Mouse (Mus musculus) subcutaneous adipose tissue, adult 2 months (tissue): Measurements from ENCODE around the gene Zglp1. TPM values are rescaled to one million over a fixed set of nuclear protein-coding genes. Genes with fewer than 3 reads are reported as not detected.

Experiments
- polyA plus RNA-seq: library from polyadenylated mRNA; depleted of rRNA; stranded (reverse); fragments of >200 nt; gene quantifications from 2 replicates; pipeline ENCODE4 v1.2.3, GENCODE M21; 2012; ENCODE audit warnings: low replicate concordance; rRNA removed

Gene Zglp1
- 0.39 TPM in 1 of 2 replicates, not detected in the other for polyA plus RNA-seq

GRCm38 (mm10) chr9:21067006-21067684 lies at the start of gene Zglp1:
Zglp1 (minus strand) TSS chr9:21067093.

GRCm38 (mm10) chr9:21091707-21092320 lies 24.9 kb upstream of the Zglp1 start, which contains the start of the genes Gm38431 and Raver1:
Gm38431 (minus strand) TSS chr9:21091997.
Raver1 (minus strand) TSS chr9:21092008.

DNA sequence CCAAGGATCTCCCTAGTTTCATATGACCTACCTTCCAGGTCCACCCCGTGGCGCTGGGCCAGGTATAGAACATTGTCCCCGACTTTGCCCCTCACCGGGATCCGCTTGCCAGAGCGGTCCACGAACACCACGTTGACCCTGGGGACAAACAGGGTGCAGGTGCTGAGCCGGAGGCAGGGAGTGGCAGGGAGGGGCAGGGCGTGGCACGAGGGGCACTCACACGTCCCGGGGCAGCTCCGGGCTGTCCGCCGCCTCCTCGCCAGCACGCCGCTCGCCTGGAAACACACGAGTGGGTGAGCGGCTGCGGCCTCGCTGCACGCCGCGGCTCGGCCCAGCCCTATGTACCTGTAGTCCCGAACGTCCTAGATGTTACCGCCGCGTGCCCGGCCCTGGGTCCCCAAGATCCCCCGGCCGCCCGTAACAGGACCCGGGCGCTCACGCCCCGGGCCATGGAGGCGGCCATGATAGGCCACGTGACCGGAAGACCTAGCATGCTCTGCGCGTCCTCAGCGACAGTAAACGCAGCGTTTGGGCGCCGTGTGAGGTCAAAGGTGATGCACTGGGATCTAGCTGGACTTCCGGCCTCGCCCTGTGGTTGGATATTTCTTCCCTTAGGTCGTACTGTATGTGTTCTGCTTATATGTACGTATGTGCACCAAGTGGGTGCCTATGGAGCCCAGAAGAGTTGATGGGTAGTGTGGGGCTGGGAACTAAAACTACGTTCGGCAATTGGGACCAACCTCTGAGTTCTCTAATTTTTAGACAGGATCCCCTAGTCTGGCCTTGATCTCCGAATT lies 6.3 kb upstream of the Zglp1 start, which contains the start of the genes Gm49373 and Fdx1l:
Gene Gm49373 (minus strand): TSS at position 53 of the 797 bp plus-strand sequence.
Gene Fdx1l (minus strand): TSS at position 571 of the 797 bp plus-strand sequence.

DNA sequence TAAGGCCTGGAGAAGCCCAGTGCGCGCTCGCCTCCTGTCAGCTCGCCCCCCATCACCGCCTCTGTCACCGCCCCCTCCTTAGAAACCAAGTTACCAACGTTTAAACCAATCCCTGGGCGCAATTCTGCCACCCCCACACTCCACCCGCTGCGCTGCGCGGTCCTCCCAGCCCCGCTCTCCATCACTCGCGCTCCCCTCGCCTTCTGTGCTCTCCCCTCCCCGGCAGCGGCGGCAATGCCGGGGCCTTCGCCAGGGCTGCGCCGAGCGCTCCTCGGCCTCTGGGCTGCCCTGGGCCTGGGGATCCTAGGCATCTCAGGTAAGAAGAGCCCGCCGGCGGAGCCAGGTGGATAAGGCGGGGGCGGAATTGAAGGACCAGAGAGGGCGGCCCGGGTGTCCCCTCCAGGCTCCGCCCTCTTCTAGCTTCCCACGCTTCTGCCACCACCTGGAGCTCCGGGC lies 35.0 kb downstream of the Zglp1 start, which contains the start of gene Icam5:
Gene Icam5 (plus strand): TSS at position 178 of the 456 bp plus-strand sequence.

DNA sequence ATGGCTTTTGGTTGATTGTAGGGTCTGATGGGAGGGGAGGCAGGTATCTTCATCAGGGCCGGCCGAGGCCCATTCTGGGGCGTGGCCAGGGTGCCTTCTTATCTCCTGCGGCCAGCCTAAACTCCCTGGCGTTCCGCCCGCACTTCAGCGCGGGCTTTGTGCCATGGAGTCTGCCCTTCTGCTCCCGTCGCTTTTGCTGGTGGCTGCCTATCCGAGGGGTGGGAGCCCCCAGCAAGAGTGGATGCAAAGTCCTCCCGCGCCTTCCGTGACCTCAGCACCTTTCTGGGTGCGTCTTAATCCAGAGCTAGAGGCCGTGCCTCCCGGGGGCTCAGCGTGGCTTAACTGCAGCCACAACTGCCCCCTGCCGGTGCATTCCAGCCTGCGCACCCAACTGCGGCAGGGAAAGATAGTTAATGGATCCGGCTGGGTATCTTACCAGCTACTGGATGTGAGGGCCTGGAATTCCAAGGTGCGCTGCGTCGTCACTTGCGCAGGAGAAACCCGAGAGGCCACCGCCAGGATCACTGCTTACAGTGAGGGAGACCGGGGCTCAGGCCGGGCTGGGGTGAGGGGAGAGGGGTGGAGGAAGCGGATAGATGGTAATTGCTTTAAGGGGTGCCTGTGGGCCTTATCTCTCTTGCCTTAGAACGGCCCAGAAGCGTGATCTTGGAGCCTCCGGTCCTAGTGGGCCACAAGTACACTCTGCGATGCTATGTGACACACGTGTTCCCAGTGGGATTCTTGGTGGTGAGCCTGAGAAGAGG lies 37.4 kb downstream of the Zglp1 start, which contains the start of gene Icam4:
Gene Icam4 (plus strand): TSS at position 83 of the 764 bp plus-strand sequence.

DNA sequence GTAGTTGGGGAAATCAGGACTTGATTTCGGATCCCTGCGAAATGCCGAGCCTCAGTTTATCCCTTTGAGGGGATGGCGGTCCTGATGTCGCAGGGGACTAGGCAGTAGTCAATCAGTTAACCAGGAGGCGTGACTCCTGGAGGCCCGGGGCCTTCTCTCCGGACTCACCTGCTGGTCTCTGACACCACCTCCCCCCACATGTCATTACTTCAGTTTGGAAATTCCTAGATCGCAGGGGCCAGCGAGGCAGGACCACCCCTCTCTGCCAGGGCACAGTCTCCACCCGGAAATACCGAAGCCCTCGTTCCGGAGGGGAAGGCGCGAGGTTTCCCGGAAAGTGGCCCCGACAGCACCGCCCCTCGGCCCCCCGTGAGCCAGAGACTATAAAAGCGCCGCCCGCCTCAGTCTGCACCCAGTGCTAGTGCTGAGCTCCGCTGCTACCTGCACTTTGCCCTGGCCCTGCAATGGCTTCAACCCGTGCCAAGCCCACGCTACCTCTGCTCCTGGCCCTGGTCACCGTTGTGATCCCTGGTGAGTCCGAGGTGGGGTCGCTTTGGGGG lies 51.2 kb downstream of the Zglp1 start, which contains the start of gene Icam1:
Gene Icam1 (plus strand): TSS at position 415 of the 560 bp plus-strand sequence.

Other genes starting within 250 kb of the Zglp1 start
- not detected in 2 replicates for gene Rdh8, start 248.6 kb downstream of the Zglp1 start, polyA plus RNA-seq
- 48.6 and 128 TPM in 2 replicates for gene A230050P20Rik, start 198.5 kb downstream of the Zglp1 start, polyA plus RNA-seq
- gene Angptl6, start 187.4 kb downstream of the Zglp1 start, polyA plus RNA-seq: 4.5 and 5.8 TPM in 2 replicates
- gene Ppan, start 178.9 kb downstream of the Zglp1 start, polyA plus RNA-seq: 28.2 and 102 TPM in 2 replicates
- 84.9 and 143 TPM in 2 replicates for gene Eif3g, start 168.5 kb downstream of the Zglp1 start, polyA plus RNA-seq
- gene Dnmt1, start 107.2 kb downstream of the Zglp1 start, polyA plus RNA-seq: 12.0 and 35.0 TPM in 2 replicates
- gene S1pr2, start 90.3 kb downstream of the Zglp1 start, polyA plus RNA-seq: 7.9 and 32.2 TPM in 2 replicates
- 120 and 141 TPM in 2 replicates for gene Mrpl4, start 64.4 kb downstream of the Zglp1 start, polyA plus RNA-seq
- 23.9 and 35.6 TPM in 2 replicates for gene Icam1, start 51.1 kb downstream of the Zglp1 start, polyA plus RNA-seq
- gene Icam4, start 37.7 kb downstream of the Zglp1 start, polyA plus RNA-seq: 0.16 and 0.45 TPM in 2 replicates
- gene Icam5, start 35.0 kb downstream of the Zglp1 start, polyA plus RNA-seq: 0.13 and 1.3 TPM in 2 replicates
- 0.19 and 0.48 TPM in 2 replicates for gene Gm49373, start 6.0 kb upstream of the Zglp1 start, polyA plus RNA-seq
- gene Fdx1l, start 6.5 kb upstream of the Zglp1 start, polyA plus RNA-seq: 67.7 and 90.0 TPM in 2 replicates
- gene Gm38431, start 24.9 kb upstream of the Zglp1 start, polyA plus RNA-seq: 1.6 and 3.5 TPM in 2 replicates
- gene Raver1, start 24.9 kb upstream of the Zglp1 start, polyA plus RNA-seq: 38.5 and 87.3 TPM in 2 replicates
- 30.7 and 32.8 TPM in 2 replicates for gene Tyk2, start 64.2 kb upstream of the Zglp1 start, polyA plus RNA-seq
- gene Cdc37, start 82.9 kb upstream of the Zglp1 start, polyA plus RNA-seq: 55.1 and 87.0 TPM in 2 replicates
- 14.4 and 17.0 TPM in 2 replicates for gene Pde4a, start 98.6 kb upstream of the Zglp1 start, polyA plus RNA-seq
- 63.2 and 85.9 TPM in 2 replicates for gene Keap1, start 172.3 kb upstream of the Zglp1 start, polyA plus RNA-seq
- gene S1pr5, start 181.3 kb upstream of the Zglp1 start, polyA plus RNA-seq: 0.46 and 1.4 TPM in 2 replicates
- gene Atg4d, start 198.2 kb upstream of the Zglp1 start, polyA plus RNA-seq: 27.9 and 34.3 TPM in 2 replicates
- 24.1 and 24.6 TPM in 2 replicates for gene Kri1, start 220.9 kb upstream of the Zglp1 start, polyA plus RNA-seq
- 28.0 and 33.8 TPM in 2 replicates for gene Cdkn2d, start 224.3 kb upstream of the Zglp1 start, polyA plus RNA-seq
- 0.10 and 24.9 TPM in 2 replicates for gene Ap1m2, start 245.2 kb upstream of the Zglp1 start, polyA plus RNA-seq